Mouse (Mus musculus): ENCODE measurements around the gene Nxph4.

DNA sequence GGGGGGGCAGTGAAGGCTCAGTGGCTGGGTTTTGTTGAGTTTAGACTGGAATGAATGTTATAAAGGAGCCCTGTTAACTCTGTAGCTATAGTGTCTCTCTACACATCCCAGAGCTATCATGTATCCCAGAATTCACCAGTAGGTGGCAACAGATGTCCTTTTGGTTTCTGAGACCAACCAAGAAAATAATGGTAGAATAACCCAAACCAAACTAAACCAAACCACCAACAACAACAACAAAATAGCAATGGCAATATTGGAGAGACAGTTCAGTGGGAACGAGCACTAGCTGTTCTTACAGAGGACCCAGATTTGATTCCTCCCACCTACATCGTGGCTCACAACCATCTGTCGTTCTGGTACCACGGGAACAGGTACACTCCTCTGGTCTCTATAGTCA lies 55.2 kb downstream of the Nxph4 start:
- no peak for TF ChIP-seq CTCF (IDR thresholded peaks at IDR 0.05; ENCODE audit: control insufficient read depth, insufficient read depth, low read length)
- TF ChIP-seq POLR2A (IDR thresholded peaks at IDR 0.05; ENCODE audit: borderline replicate concordance, control insufficient read depth, low read depth, low read length) = no peak
